Mouse (Mus musculus) neutrophil, adult 5-6 weeks (primary cell): ENCODE data around the gene Kcnk3. TPM values are rescaled to one million over a fixed set of nuclear protein-coding genes. Genes with fewer than 3 reads are reported as not detected.

Experiments
- ATAC-seq: fragments of 151-379, 151-347 bp; 2 replicates; pipeline ENCODE4 v1.8.0; 2017; ENCODE audit warnings: mild to moderate bottlenecking, moderate TSS enrichment; ENCODE audit not compliant: insufficient number of reproducible peaks, poor library complexity, low FRiP score, severe bottlenecking; ENCODE audit errors: extremely low read depth
- total RNA-seq: library from RNA; stranded (forward); fragments of 200-1000 nt; gene quantifications from 2 replicates; pipeline ENCODE4 v1.2.3, GENCODE M21; 2017

Kcnk3 gene
- total RNA-seq, 1 experiment from 2014 or later: not detected

GRCm38 (mm10) chr5:30609094-30609493 is 21.1 kb downstream of the Kcnk3 start:
- ATAC-seq: no peak

GRCm38 (mm10) chr5:30609918-30610645 is 22.1 kb downstream of the Kcnk3 start:
- ATAC-seq: no peak

GRCm38 (mm10) chr5:30611091-30611490 is 23.1 kb downstream of the Kcnk3 start:
- no peak for ATAC-seq

GRCm38 (mm10) chr5:30611689-30612088 is 23.7 kb downstream of the Kcnk3 start:
- no peak for ATAC-seq

GRCm38 (mm10) chr5:30612575-30612974 is 24.6 kb downstream of the Kcnk3 start:
- ATAC-seq: no peak

GRCm38 (mm10) chr5:30613242-30613641 is 25.3 kb downstream of the Kcnk3 start:
- ATAC-seq: no peak

GRCm38 (mm10) chr5:30614221-30614620 is 26.3 kb downstream of the Kcnk3 start:
- ATAC-seq: no peak

- no peak for ATAC-seq
Observed at GRCm38 (mm10) chr5:30615416-30615815, 27.4 kb downstream of the Kcnk3 start.

- no peak for ATAC-seq
Observed at GRCm38 (mm10) chr5:30615819-30616218, 27.8 kb downstream of the Kcnk3 start.

GRCm38 (mm10) chr5:30616644-30617043 is 28.7 kb downstream of the Kcnk3 start:
- ATAC-seq: no peak

GRCm38 (mm10) chr5:30617357-30617756 is 29.4 kb downstream of the Kcnk3 start:
- ATAC-seq: no peak

- ATAC-seq: no peak
Observed at GRCm38 (mm10) chr5:30617851-30618250, 29.9 kb downstream of the Kcnk3 start.

GRCm38 (mm10) chr5:30618376-30619003 is 30.5 kb downstream of the Kcnk3 start:
- ATAC-seq: no peak

GRCm38 (mm10) chr5:30619211-30619610 is 31.2 kb downstream of the Kcnk3 start:
- no peak for ATAC-seq

GRCm38 (mm10) chr5:30620567-30620966 is 32.6 kb downstream of the Kcnk3 start:
- ATAC-seq: no peak

- no peak for ATAC-seq
Observed at GRCm38 (mm10) chr5:30621211-30621790, 33.3 kb downstream of the Kcnk3 start.

GRCm38 (mm10) chr5:30621844-30622176 is 33.8 kb downstream of the Kcnk3 start:
- ATAC-seq: no peak

- peak; percentile 24; the same call in 1 of the 2 replicates for ATAC-seq
Observed at GRCm38 (mm10) chr5:30622177-30622840, 34.3 kb downstream of the Kcnk3 start.

- ATAC-seq: no peak
Observed at GRCm38 (mm10) chr5:30622841-30623185, 34.8 kb downstream of the Kcnk3 start.

GRCm38 (mm10) chr5:30623380-30623779 is 35.4 kb downstream of the Kcnk3 start:
- no peak for ATAC-seq
